Mouse (Mus musculus): ENCODE data around the gene Proca1. TPM values are rescaled to one million over a fixed set of nuclear protein-coding genes. Genes with fewer than 3 reads are reported as not detected.

The Proca1 gene
- 2.9 and 3.3 TPM in 2 replicates for polyA plus RNA-seq (2016; fragmentation: Nextera tagmentation; extraction: Ambion mirVana)

DNA sequence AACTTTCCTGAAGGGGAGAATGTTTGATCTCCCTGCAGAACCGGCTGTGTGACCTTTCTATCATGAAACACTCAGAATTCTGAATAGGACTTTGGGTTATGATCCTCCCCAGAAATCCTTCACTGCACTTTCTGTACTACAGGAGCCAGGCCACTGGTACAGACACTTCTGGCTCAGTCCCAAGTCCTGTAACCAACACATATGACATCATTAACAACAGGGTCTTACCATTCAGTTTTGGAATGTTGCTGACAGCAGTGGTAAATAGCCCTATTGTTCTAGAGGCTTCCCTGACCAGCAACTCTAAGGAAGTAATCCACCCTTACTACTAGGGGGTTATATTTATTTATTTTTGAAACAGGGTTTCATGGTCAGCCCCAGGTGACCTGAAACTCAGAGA is at the start of gene Proca1:
Gene Proca1, plus strand, starts transcription at position 280 of the 400 bp plus-strand sequence.
- Histone ChIP-seq H3K27me3 (ENCODE audit: insufficient read depth, poor library complexity, severe bottlenecking) (no peaks in the 10 kb centered on the region), H3K36me3 (peaks cover 29% of the 10 kb centered on the region), H3K4me3 (peak within 1 kb of the TSS; percentile 59), H3K27ac (peak within 1 kb of the TSS; percentile 85), H3K9me3 (no peaks in the 10 kb centered on the region), H3K4me1 (peaks cover 39% of the 10 kb centered on the region)
- DNase-seq (ENCODE audit: low spot score) = no peak
- 74% methylated on average over 1 of the region's 1 CpGs for WGBS

DNA sequence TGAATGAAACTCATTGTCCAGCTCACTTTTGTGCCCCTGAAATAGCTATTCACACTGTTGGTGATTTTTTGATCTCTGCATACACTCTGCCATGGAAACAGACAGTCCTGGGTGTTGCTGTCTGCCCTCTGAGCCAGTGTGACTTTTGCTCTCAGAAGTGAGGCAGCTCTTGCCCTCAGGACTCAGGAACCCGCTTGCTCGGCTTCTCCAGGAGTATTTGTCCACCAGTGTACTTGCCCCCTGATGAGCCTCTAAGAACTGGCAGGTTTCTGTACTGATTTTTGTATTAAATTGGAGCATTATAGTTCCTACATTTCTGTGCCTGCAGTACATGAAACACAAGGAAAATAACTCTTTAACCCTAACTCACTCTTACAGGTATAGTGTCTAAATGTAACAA is 49.7 kb upstream of the Proca1 start:
- DNase-seq (ENCODE audit: low spot score) = no peak
- Histone ChIP-seq H3K9me3 (no peaks in the 10 kb centered on the region), H3K4me1 (peaks cover 16% of the 10 kb centered on the region), H3K36me3 (peaks cover 54% of the 10 kb centered on the region), H3K27me3 (ENCODE audit: insufficient read depth, poor library complexity, severe bottlenecking) (no peaks in the 10 kb centered on the region), H3K4me3 (no peak overlapping the region), H3K27ac (no peak overlapping the region)
- 92% methylated on average over 2 of the region's 2 CpGs for WGBS

GRCm38 (mm10) chr11:78146168-78146567 is 47.0 kb upstream of the Proca1 start:
- 89% methylated on average over 5 of the region's 5 CpGs for WGBS
- no peak overlapping the region for H3K4me3 ChIP-seq

DNA sequence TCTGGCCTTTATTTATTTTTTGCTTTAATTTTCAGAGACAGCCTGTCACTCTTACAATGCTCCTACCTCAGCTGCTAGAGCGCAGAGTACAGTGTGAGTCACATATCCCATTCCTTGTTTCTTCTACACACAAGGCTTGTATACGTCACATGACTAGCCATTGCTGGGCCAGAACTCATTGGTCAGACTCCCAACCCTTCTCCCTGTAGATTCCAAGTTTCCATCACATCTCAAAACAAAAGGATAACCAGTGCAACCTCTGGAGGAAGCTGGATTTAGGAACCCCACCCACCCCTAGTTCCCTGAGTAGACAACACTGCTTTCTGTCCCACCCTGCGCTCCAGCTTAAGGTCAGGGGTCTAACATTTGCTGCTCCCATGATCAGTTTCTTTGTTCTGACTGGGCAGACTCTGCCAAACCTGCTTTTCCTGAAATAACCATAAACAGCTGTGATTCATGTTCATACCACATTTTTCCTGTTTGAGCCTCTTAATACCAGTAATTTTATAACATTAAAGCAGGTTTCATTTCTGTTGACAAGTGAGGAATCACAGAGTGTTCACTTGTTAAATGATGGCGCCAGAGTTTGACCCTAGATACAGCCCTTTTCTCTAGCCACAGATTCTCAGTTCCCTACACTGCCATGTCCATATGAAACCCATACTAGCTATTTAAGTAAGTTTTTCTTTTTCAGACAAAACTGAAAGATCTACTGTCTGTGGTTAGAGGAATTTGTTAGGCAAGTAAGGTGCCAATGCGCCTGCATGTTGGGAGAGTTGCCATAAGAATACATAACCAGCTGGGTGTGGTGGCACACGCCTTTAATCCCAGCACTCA is 46.3 kb upstream of the Proca1 start:
- H3K27ac ChIP-seq = no peak overlapping the region
- peaks cover 83% of the 10 kb centered on the region for H3K36me3 ChIP-seq
- no peaks in the 10 kb centered on the region for H3K27me3 ChIP-seq (ENCODE audit: insufficient read depth, poor library complexity, severe bottlenecking)
- 89% methylated on average over 6 of the region's 6 CpGs for WGBS
- H3K9me3 ChIP-seq = no peaks in the 10 kb centered on the region
- peaks cover under 1% of the 10 kb centered on the region; the same call in 1 of the 2 replicates for H3K4me1 ChIP-seq
- no peak for DNase-seq (ENCODE audit: low spot score)
- H3K4me3 ChIP-seq = no peak overlapping the region

More at GRCm38 (mm10) chr11:78146168-78146567, 47.0 kb upstream of the Proca1 start:
- no peak for DNase-seq (ENCODE audit: low spot score)
- H3K9me3 ChIP-seq = no peaks in the 10 kb centered on the region
- peaks cover 4% of the 10 kb centered on the region; the same call in 1 of the 2 replicates for H3K4me1 ChIP-seq
- H3K27me3 ChIP-seq (ENCODE audit: insufficient read depth, poor library complexity, severe bottlenecking) = no peaks in the 10 kb centered on the region
- no peak overlapping the region for H3K27ac ChIP-seq
- H3K36me3 ChIP-seq = peaks cover 78% of the 10 kb centered on the region

DNA sequence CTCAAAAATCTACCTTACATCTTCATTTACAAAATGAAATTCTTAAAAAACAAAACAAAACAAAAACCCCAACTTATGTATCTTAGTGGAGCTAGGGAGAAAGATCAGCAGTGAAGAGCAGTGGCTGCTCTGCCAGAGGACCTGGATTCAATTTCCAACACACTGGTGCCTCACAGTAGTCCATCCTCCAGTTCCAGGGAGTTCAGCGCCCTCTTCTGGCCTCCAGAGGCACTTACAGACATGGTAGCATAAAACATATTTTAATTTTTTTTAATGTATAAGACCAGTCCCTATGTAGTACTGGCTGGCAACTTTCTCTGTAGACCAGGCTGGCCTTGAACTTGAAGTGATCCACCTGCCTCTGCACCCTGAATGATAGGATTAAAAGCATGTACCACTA is 42.0 kb upstream of the Proca1 start:
- peaks cover 92% of the 10 kb centered on the region for H3K36me3 ChIP-seq
- WGBS = 45% methylated on average over 1 of the region's 1 CpGs
- H3K27me3 ChIP-seq (ENCODE audit: insufficient read depth, poor library complexity, severe bottlenecking) = no peaks in the 10 kb centered on the region
- 0 out of 2 replicates have a peak, but pooled peaks cover 3% of the 10 kb centered on the region for H3K4me1 ChIP-seq
- DNase-seq (ENCODE audit: low spot score) = no peak
- no peak overlapping the region for H3K4me3 ChIP-seq
- no peak overlapping the region for H3K27ac ChIP-seq
- H3K9me3 ChIP-seq = no peaks in the 10 kb centered on the region

- Histone ChIP-seq H3K9me3 (no peaks in the 10 kb centered on the region), H3K4me1 (0 out of 2 replicates have a peak, but pooled peaks cover 4% of the 10 kb centered on the region), H3K4me3 (no peak overlapping the region), H3K27ac (no peak overlapping the region), H3K27me3 (ENCODE audit: insufficient read depth, poor library complexity, severe bottlenecking) (no peaks in the 10 kb centered on the region), H3K36me3 (peaks cover 93% of the 10 kb centered on the region)
- WGBS = 79% methylated on average over 9 of the region's 9 CpGs
- DNase-seq (ENCODE audit: low spot score) = no peak
Observed at GRCm38 (mm10) chr11:78152299-78153231, 40.6 kb upstream of the Proca1 start.

DNA sequence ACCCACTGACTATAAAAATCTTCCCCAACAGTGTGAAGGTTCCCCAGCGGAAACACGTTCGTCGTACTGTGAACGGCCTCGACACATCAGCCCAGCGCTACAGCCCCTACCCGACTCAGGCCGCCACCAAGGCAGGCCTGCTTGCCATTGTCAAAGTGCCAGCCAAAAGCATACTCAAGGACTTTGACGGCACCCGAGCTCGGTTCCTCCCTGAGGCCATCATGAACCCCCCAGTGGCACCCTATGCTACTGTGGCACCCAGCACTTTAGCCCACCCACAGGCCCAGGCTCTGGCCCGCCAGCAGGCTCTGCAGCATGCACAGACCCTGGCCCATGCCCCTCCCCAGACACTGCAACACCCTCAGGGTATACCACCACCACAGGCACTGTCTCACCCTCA is 39.4 kb upstream of the Proca1 start:
- no peaks in the 10 kb centered on the region for H3K27me3 ChIP-seq (ENCODE audit: insufficient read depth, poor library complexity, severe bottlenecking)
- DNase-seq (ENCODE audit: low spot score) = no peak
- peaks cover 94% of the 10 kb centered on the region for H3K36me3 ChIP-seq
- no peak overlapping the region for H3K27ac ChIP-seq
- 89% methylated on average over 13 of the region's 13 CpGs for WGBS
- H3K9me3 ChIP-seq = no peaks in the 10 kb centered on the region
- no peak overlapping the region for H3K4me3 ChIP-seq
- H3K4me1 ChIP-seq = 0 out of 2 replicates have a peak, but pooled peaks cover 6% of the 10 kb centered on the region

- Histone ChIP-seq H3K27me3 (ENCODE audit: insufficient read depth, poor library complexity, severe bottlenecking) (no peaks in the 10 kb centered on the region), H3K36me3 (peaks cover 95% of the 10 kb centered on the region), H3K27ac (no peak overlapping the region), H3K9me3 (no peaks in the 10 kb centered on the region), H3K4me3 (no peak overlapping the region), H3K4me1 (peaks cover 17% of the 10 kb centered on the region)
- DNase-seq (ENCODE audit: low spot score) = no peak
- WGBS = 85% methylated on average over 5 of the region's 5 CpGs
Observed at GRCm38 (mm10) chr11:78155674-78156073, 37.5 kb upstream of the Proca1 start.

DNA sequence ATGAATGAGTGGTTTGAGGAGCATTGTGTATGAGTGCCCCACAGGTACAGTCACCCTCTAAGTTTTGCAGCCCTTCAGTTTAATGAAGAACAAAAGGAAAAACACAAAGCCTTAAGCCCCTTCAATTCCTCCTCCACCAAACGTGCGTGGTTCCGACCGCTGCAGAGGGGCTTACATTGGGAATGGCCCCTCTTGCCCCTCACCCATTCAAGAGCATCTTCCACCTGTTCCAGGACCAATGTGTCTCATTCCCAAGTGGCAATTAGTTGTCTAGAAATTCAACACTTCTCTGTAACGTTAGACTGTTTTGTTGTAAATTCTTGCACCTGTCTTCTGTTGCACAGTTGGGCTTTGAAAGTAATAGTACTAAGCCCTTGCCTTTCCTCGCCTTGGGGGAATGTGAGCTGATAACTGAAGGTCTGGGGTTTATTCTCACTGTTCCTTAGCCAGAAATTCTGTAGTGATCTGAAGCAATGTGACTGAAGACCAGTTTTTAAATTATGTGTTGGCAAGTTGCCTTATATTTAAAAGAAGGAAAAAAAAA is 37.0 kb upstream of the Proca1 start:
- no peak for DNase-seq (ENCODE audit: low spot score)
- peaks cover 17% of the 10 kb centered on the region for H3K4me1 ChIP-seq
- 80% methylated on average over 6 of the region's 6 CpGs for WGBS
- H3K27ac ChIP-seq = no peak overlapping the region
- H3K36me3 ChIP-seq = peaks cover 95% of the 10 kb centered on the region
- no peak overlapping the region for H3K4me3 ChIP-seq
- H3K27me3 ChIP-seq (ENCODE audit: insufficient read depth, poor library complexity, severe bottlenecking) = no peaks in the 10 kb centered on the region
- H3K9me3 ChIP-seq = no peaks in the 10 kb centered on the region

DNA sequence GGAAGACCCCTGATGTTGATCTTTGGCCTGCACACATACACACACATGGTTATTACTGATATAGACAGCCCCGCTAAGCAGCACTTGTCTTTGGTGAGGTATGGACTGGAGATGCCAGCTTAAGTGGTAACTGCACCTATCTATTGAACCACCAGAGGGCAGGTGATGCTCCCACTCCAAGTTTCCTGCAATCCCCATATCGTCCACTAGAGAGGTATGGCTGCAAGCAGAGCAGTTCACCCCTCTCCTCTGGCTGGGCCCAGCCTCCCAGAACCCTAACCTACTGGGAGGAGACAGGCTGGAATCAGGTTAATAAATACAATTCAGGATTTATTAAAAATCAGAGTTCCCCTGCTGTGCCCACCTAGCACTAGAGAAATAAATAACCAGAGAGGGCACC is 34.1 kb upstream of the Proca1 start:
- Histone ChIP-seq H3K4me3 (no peak overlapping the region), H3K9me3 (no peaks in the 10 kb centered on the region), H3K4me1 (peaks cover 40% of the 10 kb centered on the region), H3K36me3 (peaks cover 90% of the 10 kb centered on the region), H3K27ac (no peak overlapping the region), H3K27me3 (ENCODE audit: insufficient read depth, poor library complexity, severe bottlenecking) (no peaks in the 10 kb centered on the region)
- WGBS = 28% methylated on average over 2 of the region's 2 CpGs
- peak; percentile 90 for DNase-seq (ENCODE audit: low spot score)

- 0 out of 2 replicates have a peak overlapping the region, but pooled peaks have one; percentile 0 for H3K4me3 ChIP-seq
- 80% methylated on average over 7 of the region's 7 CpGs for WGBS
Observed at GRCm38 (mm10) chr11:78159557-78159956, 33.6 kb upstream of the Proca1 start.

GRCm38 (mm10) chr11:78160171-78160570 is 33.0 kb upstream of the Proca1 start:
- H3K4me1 ChIP-seq = peaks cover 45% of the 10 kb centered on the region
- no peak overlapping the region for H3K4me3 ChIP-seq
- H3K36me3 ChIP-seq = peaks cover 80% of the 10 kb centered on the region
- DNase-seq (ENCODE audit: low spot score) = no peak
- 92% methylated on average over 18 of the region's 18 CpGs for WGBS
- no peaks in the 10 kb centered on the region for H3K27me3 ChIP-seq (ENCODE audit: insufficient read depth, poor library complexity, severe bottlenecking)
- H3K27ac ChIP-seq = no peak overlapping the region
- no peaks in the 10 kb centered on the region for H3K9me3 ChIP-seq

More at GRCm38 (mm10) chr11:78159557-78159956, 33.6 kb upstream of the Proca1 start:
- Histone ChIP-seq H3K4me1 (peaks cover 43% of the 10 kb centered on the region), H3K9me3 (no peaks in the 10 kb centered on the region), H3K36me3 (peaks cover 86% of the 10 kb centered on the region), H3K27ac (no peak overlapping the region), H3K27me3 (ENCODE audit: insufficient read depth, poor library complexity, severe bottlenecking) (no peaks in the 10 kb centered on the region)
- DNase-seq (ENCODE audit: low spot score) = no peak

All from heart, embryonic 10.5 days (tissue).